12 mouse cellular contexts compared by ENCODE assay signal in genomic region chr3:96551890-96552289, GRCm38 (mm10). TPM values are rescaled to one million over a fixed set of nuclear protein-coding genes. Genes with fewer than 3 reads are reported as not detected.
DNase-seq lines count a peak whose midpoint lies in the region; ATAC-seq and TF ChIP-seq lines count a peak whose summit lies in the region.
"Had no signal": no experiment of that assay in that cellular context is flagged by ENCODE, and none has a peak within 500 bp of the region (broad histone marks: within the 10 kb centered on the region; RNA-seq: fewer than 3 reads in every experiment).

No protein-coding gene starts in this region.

- 0 out of 2 replicates have a peak overlapping the region, but pooled peaks have one; percentile 34 for H3K9ac ChIP-seq in heart, embryonic 11.5 days (ENCODE audit: low read depth, low read length)
- H3K9ac ChIP-seq in lung, embryonic 14.5 days = peak overlapping the region; percentile 22; the same call in 1 of the 2 replicates
- peak overlapping the region; percentile 31; the same call in 1 of the 2 replicates for H3K9ac ChIP-seq in heart, embryonic 16.5 days (ENCODE audit: low read length)
- 0 out of 2 replicates have a peak overlapping the region, but pooled peaks have one; percentile 14 for H3K9ac ChIP-seq in stomach, postnatal 0 days (ENCODE audit: low read length)
- H3K9ac ChIP-seq: midbrain, embryonic 13.5 days had no signal

- no peak overlapping the region for H3K27ac ChIP-seq in heart, embryonic 11.5 days (ENCODE audit: low read depth, low read length)
- no peak overlapping the region for H3K27ac ChIP-seq in lung, embryonic 14.5 days (ENCODE audit: low read depth)
- peak overlapping the region; percentile 50; the same call in 1 of the 2 replicates for H3K27ac ChIP-seq in heart, embryonic 16.5 days (ENCODE audit: low read length)
- H3K27ac ChIP-seq in stomach, postnatal 0 days (replicated peaks) = peak overlapping the region; percentile 78
- H3K27ac ChIP-seq: midbrain, embryonic 13.5 days had no signal

- WGBS in heart, embryonic 11.5 days (ENCODE audit: insufficient replicate concordance) = 66% methylated on average over 7 of the region's 7 CpGs
- 67% methylated on average over 7 of the region's 7 CpGs for WGBS in lung, embryonic 14.5 days
- 64% methylated on average over 7 of the region's 7 CpGs for WGBS in heart, embryonic 16.5 days
- whole genome bisulfite sequencing in stomach, postnatal 0 days = 28% methylated on average over 7 of the region's 7 CpGs

- H3K27me3 ChIP-seq in heart, embryonic 11.5 days (ENCODE audit: control insufficient read depth, insufficient read depth, low read length) = no peaks in the 10 kb centered on the region
- no peaks in the 10 kb centered on the region for H3K27me3 ChIP-seq in lung, embryonic 14.5 days (ENCODE audit: insufficient read depth, low read length)
- no peaks in the 10 kb centered on the region for H3K27me3 ChIP-seq in heart, embryonic 16.5 days (ENCODE audit: control insufficient read depth, insufficient read depth, low read length)
- no peaks in the 10 kb centered on the region for H3K27me3 ChIP-seq in stomach, postnatal 0 days (ENCODE audit: control insufficient read depth, insufficient read depth, low read length)
- H3K27me3 ChIP-seq: midbrain, embryonic 13.5 days had no signal

- no peak for DNase-seq in heart, postnatal 14 days
- no peak for DNase-seq in lung, embryonic 14.5 days
- DNase-seq in lung, adult 18-20 months = no peak
- DNase-seq in stomach, postnatal 0 days (ENCODE audit: low spot score) = peak; percentile 21
- DNase-seq in adrenal gland, adult 8-10 months = no peak

- intact Hi-C loops in heart, postnatal 14 days (cut with DNase I) = no loop called here

- H3K4me1 ChIP-seq in heart, embryonic 11.5 days (ENCODE audit: control insufficient read depth, insufficient read depth, low read length) = peaks cover 14% of the 10 kb centered on the region
- H3K4me1 ChIP-seq in lung, embryonic 14.5 days (ENCODE audit: insufficient read depth) = peaks cover 16% of the 10 kb centered on the region; the same call in 1 of the 2 replicates
- peaks cover 48% of the 10 kb centered on the region for H3K4me1 ChIP-seq in heart, embryonic 16.5 days (ENCODE audit: control insufficient read depth, insufficient read depth, low read length)
- H3K4me1 ChIP-seq in stomach, postnatal 0 days (replicated peaks; ENCODE audit: control insufficient read depth, insufficient read depth) = peaks cover 7% of the 10 kb centered on the region

- no peak overlapping the region; the same call in 1 of the 2 replicates for H3K4me2 ChIP-seq in heart, embryonic 11.5 days
- H3K4me2 ChIP-seq in lung, embryonic 14.5 days = no peak overlapping the region
- no peak overlapping the region; the same call in 1 of the 2 replicates for H3K4me2 ChIP-seq in heart, embryonic 16.5 days (ENCODE audit: low read depth, low read length)
- H3K4me2 ChIP-seq in stomach, postnatal 0 days (replicated peaks; ENCODE audit: low read depth) = peak overlapping the region; percentile 12; the same call in 1 of the 2 replicates
- H3K4me2 ChIP-seq: midbrain, embryonic 13.5 days had no signal

- H3K36me3 ChIP-seq in heart, embryonic 11.5 days (ENCODE audit: control insufficient read depth, insufficient read depth, low read length) = no peaks in the 10 kb centered on the region
- no peaks in the 10 kb centered on the region for H3K36me3 ChIP-seq in lung, embryonic 14.5 days (ENCODE audit: insufficient read depth)
- H3K36me3 ChIP-seq in heart, embryonic 16.5 days (ENCODE audit: control insufficient read depth, insufficient read depth) = no peaks in the 10 kb centered on the region
- no peaks in the 10 kb centered on the region for H3K36me3 ChIP-seq in stomach, postnatal 0 days (ENCODE audit: control insufficient read depth, insufficient read depth, low read length)
- H3K36me3 ChIP-seq: midbrain, embryonic 13.5 days had no signal

- no peak for ATAC-seq in heart, embryonic 11.5 days (replicated peaks; ENCODE audit: insufficient number of reproducible peaks, low FRiP score, low TSS enrichment)
- ATAC-seq in lung, embryonic 14.5 days (ENCODE audit: insufficient read depth) = no peak
- ATAC-seq in heart, embryonic 16.5 days (replicated peaks; ENCODE audit: extremely low read depth, insufficient read depth, low FRiP score) = no peak
- ATAC-seq in stomach, postnatal 0 days (ENCODE audit: low FRiP score, low TSS enrichment) = no peak
- ATAC-seq: midbrain, embryonic 13.5 days had no signal

- no peaks in the 10 kb centered on the region for H3K9me3 ChIP-seq in heart, embryonic 11.5 days (replicated peaks; ENCODE audit: control insufficient read depth, low read length)
- no peaks in the 10 kb centered on the region for H3K9me3 ChIP-seq in lung, embryonic 14.5 days (ENCODE audit: low read depth, low read length)
- H3K9me3 ChIP-seq in heart, embryonic 16.5 days (replicated peaks; ENCODE audit: control insufficient read depth, low read length) = no peaks in the 10 kb centered on the region
- no peaks in the 10 kb centered on the region for H3K9me3 ChIP-seq in stomach, postnatal 0 days (ENCODE audit: control insufficient read depth, low read length)
- H3K9me3 ChIP-seq: midbrain, embryonic 13.5 days had no signal

- no peak for TF ChIP-seq EP300 in stomach, postnatal 0 days (optimal IDR thresholded peaks at IDR 0.05)

- no peak overlapping the region for H3K4me3 ChIP-seq in heart, embryonic 11.5 days (ENCODE audit: low read depth, low read length)
- H3K4me3 ChIP-seq in lung, embryonic 14.5 days (ENCODE audit: low read depth, low read length) = no peak overlapping the region
- H3K4me3 ChIP-seq in heart, embryonic 16.5 days (ENCODE audit: low read length) = no peak overlapping the region
- no peak overlapping the region for H3K4me3 ChIP-seq in stomach, postnatal 0 days (ENCODE audit: low read depth, low read length)
- H3K4me3 ChIP-seq: midbrain, embryonic 13.5 days had no signal

- no peak for TF ChIP-seq CTCF in lung, embryonic 14.5 days (IDR thresholded peaks at IDR 0.05; ENCODE audit: low read depth)
- no peak for TF ChIP-seq CTCF in stomach, postnatal 0 days (IDR thresholded peaks at IDR 0.05; ENCODE audit: low read depth)

RNA-seq across cellular contexts. Expression of gene Txnip, which starts 5.9 kb away (rescaled TPM):
- polyA plus RNA-seq in heart, embryonic 11.5 days (2014; fragmentation: Nextera tagmentation; extraction: Ambion mirVana) = 106 and 121 TPM in 2 replicates
- 100 to 1,000 TPM; 512 to 552 TPM for total RNA-seq in heart, postnatal 14 days (2021)
- polyA plus RNA-seq in lung, embryonic 14.5 days (2014; fragmentation: Nextera tagmentation; extraction: Ambion mirVana) = 77.2 and 96.5 TPM in 2 replicates
- 209 and 226 TPM in 2 replicates for polyA plus RNA-seq in heart, embryonic 16.5 days (2015; fragmentation: Nextera tagmentation; extraction: Ambion mirVana)
- polyA plus RNA-seq in stomach, postnatal 0 days (2015; fragmentation: Nextera tagmentation; extraction: Ambion mirVana) = 273 and 276 TPM in 2 replicates
- total RNA-seq in adrenal gland, adult 8-10 months (2022) = 100 to 1,000 TPM; 374 to 825 (median 652) TPM

RNA-seq across cellular contexts. Expression of gene Gm16253, which starts 24.9 kb away (rescaled TPM):
- polyA plus RNA-seq in heart, embryonic 11.5 days (2014; fragmentation: Nextera tagmentation; extraction: Ambion mirVana) = 1.2 and 1.5 TPM in 2 replicates
- total RNA-seq in heart, postnatal 14 days (2021) = 1 to 10 TPM; 3.7 to 4.5 TPM
- 0.89 and 1.2 TPM in 2 replicates for polyA plus RNA-seq in lung, embryonic 14.5 days (2014; fragmentation: Nextera tagmentation; extraction: Ambion mirVana)
- 1.3 and 1.4 TPM in 2 replicates for polyA plus RNA-seq in heart, embryonic 16.5 days (2015; fragmentation: Nextera tagmentation; extraction: Ambion mirVana)
- 0.18 and 0.46 TPM in 2 replicates for polyA plus RNA-seq in stomach, postnatal 0 days (2015; fragmentation: Nextera tagmentation; extraction: Ambion mirVana)
- total RNA-seq in adrenal gland, adult 8-10 months (2022) = not detected
- total RNA-seq: layer of hippocampus, adult 8-10 months; left cerebral cortex, postnatal 4 days had no signal
- polyA plus RNA-seq: activated CD4-positive, CD25-positive, alpha-beta regulatory T cell, adult 4 months; lung, adult 2 months had no signal

RNA-seq across cellular contexts. Expression of gene Hfe2, which starts 26.9 kb away (rescaled TPM):
- polyA plus RNA-seq in heart, embryonic 11.5 days (2014; fragmentation: Nextera tagmentation; extraction: Ambion mirVana) = 7.4 and 9.3 TPM in 2 replicates
- 100 to 1,000 TPM; 219 to 221 TPM for total RNA-seq in heart, postnatal 14 days (2021)
- polyA plus RNA-seq in lung, embryonic 14.5 days (2014; fragmentation: Nextera tagmentation; extraction: Ambion mirVana) = 0.20 and 0.35 TPM in 2 replicates
- 8.5 and 10.9 TPM in 2 replicates for polyA plus RNA-seq in heart, embryonic 16.5 days (2015; fragmentation: Nextera tagmentation; extraction: Ambion mirVana)
- 0.10 and 0.28 TPM in 2 replicates for polyA plus RNA-seq in stomach, postnatal 0 days (2015; fragmentation: Nextera tagmentation; extraction: Ambion mirVana)
- total RNA-seq in adrenal gland, adult 8-10 months (2022) = under 1 TPM in 1 of 4 experiments, not detected in 3; 0.27 TPM
- polyA plus RNA-seq: activated CD4-positive, CD25-positive, alpha-beta regulatory T cell, adult 4 months had no signal

RNA-seq across cellular contexts. Expression of gene Polr3gl, which starts 42.1 kb away (rescaled TPM):
- polyA plus RNA-seq in heart, embryonic 11.5 days (2014; fragmentation: Nextera tagmentation; extraction: Ambion mirVana) = 21.4 and 23.8 TPM in 2 replicates
- 10 to 100 TPM; 21.8 to 25.3 TPM for total RNA-seq in heart, postnatal 14 days (2021)
- 17.8 and 22.9 TPM in 2 replicates for polyA plus RNA-seq in lung, embryonic 14.5 days (2014; fragmentation: Nextera tagmentation; extraction: Ambion mirVana)
- polyA plus RNA-seq in heart, embryonic 16.5 days (2015; fragmentation: Nextera tagmentation; extraction: Ambion mirVana) = 33.4 and 36.4 TPM in 2 replicates
- polyA plus RNA-seq in stomach, postnatal 0 days (2015; fragmentation: Nextera tagmentation; extraction: Ambion mirVana) = 16.1 and 20.1 TPM in 2 replicates
- total RNA-seq in adrenal gland, adult 8-10 months (2022) = 10 to 100 TPM; 35.7 to 54.5 (median 40.0) TPM

RNA-seq across cellular contexts. Expression of gene Ankrd34a, which starts 44.5 kb away (rescaled TPM):
- 9.0 TPM in 2 replicates for polyA plus RNA-seq in heart, embryonic 11.5 days (2014; fragmentation: Nextera tagmentation; extraction: Ambion mirVana)
- total RNA-seq in heart, postnatal 14 days (2021) = 1 to 10 TPM; 1.3 to 1.8 TPM
- polyA plus RNA-seq in lung, embryonic 14.5 days (2014; fragmentation: Nextera tagmentation; extraction: Ambion mirVana) = 2.0 and 2.5 TPM in 2 replicates
- polyA plus RNA-seq in heart, embryonic 16.5 days (2015; fragmentation: Nextera tagmentation; extraction: Ambion mirVana) = 6.9 and 7.2 TPM in 2 replicates
- 1.3 TPM in 2 replicates for polyA plus RNA-seq in stomach, postnatal 0 days (2015; fragmentation: Nextera tagmentation; extraction: Ambion mirVana)
- 1 to 10 TPM; 1.1 to 2.3 (median 1.7) TPM for total RNA-seq in adrenal gland, adult 8-10 months (2022)
- polyA plus RNA-seq: activated CD4-positive, CD25-positive, alpha-beta regulatory T cell, adult 4 months had no signal

Comparison
In these comparisons a context has a peak if more than half of its experiments do, and no peak if none do; other contexts are left out.
1. H3K27ac ChIP-seq: peak in heart, embryonic 16.5 days (single experiment) and stomach, postnatal 0 days (single experiment); none in heart, embryonic 11.5 days (single experiment) and lung, embryonic 14.5 days (single experiment).
2. Peak in every context shown above with its lines, with median percentiles within 50 percentile points of each other: H3K9ac ChIP-seq.